Mouse (Mus musculus): ENCODE results near the gene Ltn1.

DNA sequence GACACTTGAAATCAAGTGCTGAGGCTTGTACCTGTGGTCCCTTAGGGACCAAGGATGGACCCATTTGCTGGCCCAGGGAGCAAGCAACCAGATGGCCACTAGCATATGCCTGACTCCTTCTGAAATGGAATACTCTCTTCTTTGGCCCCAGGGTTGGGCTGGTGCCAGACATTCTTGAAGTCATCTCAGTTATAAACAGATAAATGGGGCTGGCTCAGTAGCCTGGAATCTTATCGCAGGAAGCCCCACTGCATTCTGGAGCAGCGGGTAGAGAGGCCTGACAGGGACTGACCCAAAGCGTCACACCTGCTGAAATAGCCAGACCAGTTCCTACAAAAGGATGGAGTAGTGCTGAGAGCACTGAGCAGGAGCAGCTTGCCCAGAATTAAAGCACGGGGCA, 68.2 kb downstream of the Ltn1 start:
- TF ChIP-seq POLR2A (IDR thresholded peaks at IDR 0.05; ENCODE audit: insufficient read depth, low read depth, low read length), result no peak
- TF ChIP-seq CTCF (IDR thresholded peaks at IDR 0.05; ENCODE audit: insufficient read depth, low read depth, low read length), result no peak

All from olfactory bulb, adult 2 months (tissue).